Mouse (Mus musculus) gastrocnemius, postnatal 25 days (tissue): ENCODE data around the gene Fam193a. TPM values are rescaled to one million over a fixed set of nuclear protein-coding genes. Genes with fewer than 3 reads are reported as not detected.

Experiments used
- DNase-seq: peaks from one replicate; pipeline ENCODE4 v3.0.0; 2022
- long read RNA-seq, 2 experiments: library from polyadenylated mRNA; stranded (forward); transcript quantifications; one replicate each; pipeline ENCODE4 v2.0.0; 2021
- total RNA-seq, 2 experiments: library from RNA; stranded (reverse); gene quantifications; 1 replicate in 1 of 2; 2 replicates in 1 of 2; pipeline ENCODE4 v1.2.3; 2021

Fam193a gene
- total RNA-seq, result 10 to 100 TPM; 12.6 to 13.0 TPM
- long read RNA-seq, experiment 1, partial matches to known transcripts, result 3 of 9 reads
- long read RNA-seq, experiment 1, other reads (novel, unspliced or antisense), result 6 of 9 reads
- long read RNA-seq, experiment 2, full-length matches to known transcripts, result 1 of 4 reads
- long read RNA-seq, experiment 2, partial matches to known transcripts, result 1 of 4 reads
- long read RNA-seq, experiment 2, other reads (novel, unspliced or antisense), result 2 of 4 reads

- DNase-seq, result peak; percentile 97
These were observed at the start of gene Fam193a for GRCm38 (mm10) chr5:34369341-34370021. TSS of gene Fam193a (plus strand) at chr5:34369933.

GRCm38 (mm10) chr5:34321236-34321635 lies 48.5 kb upstream of the Fam193a start:
- no peak for DNase-seq

GRCm38 (mm10) chr5:34325286-34325685 lies 44.4 kb upstream of the Fam193a start:
- DNase-seq, result no peak

- DNase-seq, result no peak
These were observed 43.5 kb upstream of the Fam193a start for GRCm38 (mm10) chr5:34326249-34326691.

- DNase-seq, result no peak
These were observed 42.7 kb upstream of the Fam193a start for GRCm38 (mm10) chr5:34326875-34327576.

DNA sequence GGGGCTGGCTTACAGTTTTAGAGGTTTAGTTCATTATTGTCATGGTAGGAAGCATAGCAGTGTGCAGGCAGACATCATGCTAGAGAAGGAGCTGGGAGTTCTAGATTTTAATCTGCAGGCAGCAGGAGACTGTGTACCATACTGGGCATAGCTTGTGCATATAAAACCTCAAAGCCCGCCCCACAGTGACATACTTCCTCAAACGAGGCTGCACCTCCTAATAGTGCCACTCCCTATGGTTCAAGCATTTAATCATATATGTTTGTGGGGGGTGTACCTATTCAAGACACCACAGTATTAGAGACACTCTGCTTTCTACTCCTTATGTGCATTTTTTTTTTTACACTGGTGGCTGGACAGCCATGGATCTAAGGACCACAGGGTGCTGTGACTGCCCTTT lies 39.6 kb upstream of the Fam193a start:
- no peak for DNase-seq

DNA sequence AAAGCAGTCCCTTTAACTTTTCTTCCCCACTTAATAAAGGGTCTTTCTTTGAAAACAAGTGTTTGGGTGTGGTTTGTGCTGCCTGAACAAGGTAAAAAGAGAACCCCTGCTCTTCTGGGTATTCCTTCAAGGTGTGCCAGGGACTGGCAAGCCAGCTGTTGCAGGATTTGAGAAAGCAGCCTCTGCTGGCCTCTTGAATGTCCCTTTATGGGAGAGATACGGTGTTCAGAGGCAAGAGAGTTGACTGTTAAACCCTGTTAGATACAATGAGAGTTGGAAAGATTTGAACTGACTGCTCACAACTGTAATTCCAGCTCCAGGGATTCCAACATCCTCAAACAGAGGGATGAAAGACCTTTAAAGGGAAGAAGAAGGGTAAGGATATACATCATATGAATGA lies 35.7 kb upstream of the Fam193a start:
- no peak for DNase-seq

- no peak for DNase-seq
These were observed 34.1 kb upstream of the Fam193a start for GRCm38 (mm10) chr5:34335539-34336096.

DNA sequence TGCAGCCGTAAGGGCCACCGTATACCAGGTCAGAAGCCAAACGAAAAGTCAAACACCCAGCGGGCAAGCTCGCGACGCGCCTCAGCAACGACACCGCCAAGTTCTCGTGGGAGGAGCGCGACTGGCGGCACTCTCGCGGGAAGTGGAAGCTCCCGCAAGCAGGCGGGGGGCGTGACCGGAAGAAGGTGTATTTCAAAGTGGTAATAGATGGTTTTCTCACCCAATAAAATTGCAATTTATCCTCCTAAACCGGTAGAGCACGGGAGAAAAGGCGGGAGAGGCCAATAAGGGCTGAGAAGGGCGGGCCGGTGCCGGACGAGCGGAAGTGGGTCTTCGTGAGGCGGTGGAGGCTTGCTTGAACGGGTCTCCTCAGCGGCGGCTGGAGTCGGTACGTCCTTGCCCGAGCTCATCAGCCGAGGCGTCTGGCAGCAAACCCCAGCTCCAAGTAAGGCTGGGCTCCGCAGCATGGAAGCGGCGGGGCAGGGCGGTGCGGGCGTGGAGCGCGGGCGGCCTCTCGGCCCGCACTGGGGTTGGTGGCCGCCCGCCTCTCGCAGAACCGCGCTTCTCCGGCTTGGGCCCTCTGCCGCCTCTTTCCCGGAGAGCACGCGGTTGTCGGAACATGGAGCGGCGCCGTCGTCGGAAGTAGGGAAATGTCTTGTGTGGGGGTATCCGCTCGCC lies 33.5 kb upstream of the Fam193a start, which contains the start of gene Rnf4:
Rnf4 (plus strand) TSS at position 193 of the 678 bp plus-strand sequence.
- DNase-seq, result peak; percentile 97

DNA sequence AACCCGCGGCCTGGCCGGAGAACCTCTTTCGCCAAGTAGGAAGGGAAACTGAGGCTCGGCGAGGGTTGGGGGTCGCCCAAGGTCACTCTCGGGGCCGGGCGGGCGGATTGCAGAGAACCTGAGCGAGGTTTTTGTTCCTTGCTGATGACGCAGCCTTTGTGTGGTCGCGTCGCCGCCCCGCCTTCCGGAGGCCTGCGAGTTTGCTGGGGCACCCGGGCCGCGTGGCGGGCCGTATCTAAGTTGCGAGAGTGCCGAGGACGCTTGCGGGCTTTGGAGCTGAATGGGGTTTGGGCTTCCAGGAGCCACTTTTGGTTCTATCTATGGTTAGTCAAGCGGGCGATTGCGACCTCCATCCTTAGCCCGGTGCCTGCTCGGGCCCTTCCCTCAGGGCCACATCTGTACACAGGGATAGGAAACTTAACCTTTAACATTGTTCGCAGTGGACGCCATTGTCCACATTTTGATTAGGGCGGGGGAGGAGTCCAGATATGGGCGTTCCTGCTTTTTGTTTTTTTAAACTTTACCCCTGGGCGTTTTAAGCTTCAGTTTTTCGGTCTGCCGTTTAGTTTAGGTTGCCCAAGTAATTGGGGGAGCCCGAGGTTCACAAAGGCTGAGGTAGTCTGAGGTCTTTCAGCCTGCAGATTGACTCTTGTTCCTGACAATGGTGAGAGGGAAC lies 32.8 kb upstream of the Fam193a start:
- peak; percentile 27 for DNase-seq

- no peak for DNase-seq
These were observed 29.5 kb upstream of the Fam193a start for GRCm38 (mm10) chr5:34340246-34340645.

DNA sequence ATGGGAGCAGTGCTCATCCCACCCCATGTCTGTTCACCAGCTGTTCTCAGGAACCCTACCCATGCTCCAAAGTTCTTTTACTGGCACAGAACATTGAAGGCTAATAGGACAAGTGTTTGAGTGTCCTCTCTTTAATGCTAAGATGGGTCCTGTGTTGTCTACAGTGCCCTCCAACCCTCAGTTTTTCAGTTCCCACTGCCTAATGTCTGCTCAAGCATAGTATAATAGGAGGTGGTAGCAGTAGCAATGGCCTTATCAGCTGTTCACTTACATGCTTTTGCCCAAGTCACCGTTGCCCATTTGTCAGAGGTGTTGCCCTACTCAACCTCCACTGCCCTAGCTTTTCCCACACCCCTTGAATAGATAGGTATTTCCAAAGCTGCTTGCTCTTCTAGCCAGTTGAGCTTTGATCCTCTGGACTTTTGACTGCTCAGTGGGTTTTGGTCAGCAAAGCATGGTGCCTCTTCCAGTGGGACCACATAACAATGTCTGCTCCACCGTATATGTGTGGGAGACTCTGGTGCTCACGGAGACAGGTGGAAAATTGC lies 17.6 kb upstream of the Fam193a start:
- DNase-seq, result no peak

- no peak for DNase-seq
These were observed 9.5 kb upstream of the Fam193a start for GRCm38 (mm10) chr5:34360261-34360660.

- DNase-seq, result no peak
These were observed 6.6 kb upstream of the Fam193a start for GRCm38 (mm10) chr5:34363115-34363514.

DNA sequence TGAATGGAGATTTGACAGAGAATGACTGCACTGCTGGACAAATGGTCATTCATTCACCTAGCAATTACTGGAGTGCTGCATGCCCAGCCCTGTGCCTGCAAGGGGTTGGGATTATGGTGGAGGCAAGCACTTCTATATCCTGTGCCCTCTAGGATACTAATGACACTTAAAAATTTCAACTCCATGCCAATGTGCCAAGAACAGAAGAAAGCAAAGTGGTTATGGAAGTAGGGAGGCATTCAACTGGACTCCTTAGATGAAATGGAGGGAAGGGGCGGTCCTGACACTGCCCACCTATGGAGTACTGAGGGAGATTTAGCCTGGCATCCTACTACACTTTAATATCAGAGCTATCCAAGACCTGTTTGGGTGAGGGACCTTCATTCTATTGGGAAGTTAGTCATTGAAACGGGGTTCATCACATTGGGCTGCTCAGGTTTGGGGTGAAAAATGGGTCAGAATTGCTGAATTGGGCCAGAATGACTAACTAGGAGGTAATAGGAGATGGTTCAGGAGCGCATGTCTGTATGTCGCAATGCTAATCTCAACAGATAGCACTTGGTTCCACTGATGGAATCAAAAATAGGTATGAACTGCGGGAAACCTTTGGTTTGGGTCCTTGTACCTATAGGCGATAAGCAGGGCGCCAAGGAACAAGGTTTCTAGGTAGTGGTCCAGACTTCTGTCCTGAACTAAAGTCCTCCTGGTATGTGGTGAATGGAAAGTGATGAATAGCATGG lies 1.0 kb upstream of the Fam193a start:
- no peak for DNase-seq

DNA sequence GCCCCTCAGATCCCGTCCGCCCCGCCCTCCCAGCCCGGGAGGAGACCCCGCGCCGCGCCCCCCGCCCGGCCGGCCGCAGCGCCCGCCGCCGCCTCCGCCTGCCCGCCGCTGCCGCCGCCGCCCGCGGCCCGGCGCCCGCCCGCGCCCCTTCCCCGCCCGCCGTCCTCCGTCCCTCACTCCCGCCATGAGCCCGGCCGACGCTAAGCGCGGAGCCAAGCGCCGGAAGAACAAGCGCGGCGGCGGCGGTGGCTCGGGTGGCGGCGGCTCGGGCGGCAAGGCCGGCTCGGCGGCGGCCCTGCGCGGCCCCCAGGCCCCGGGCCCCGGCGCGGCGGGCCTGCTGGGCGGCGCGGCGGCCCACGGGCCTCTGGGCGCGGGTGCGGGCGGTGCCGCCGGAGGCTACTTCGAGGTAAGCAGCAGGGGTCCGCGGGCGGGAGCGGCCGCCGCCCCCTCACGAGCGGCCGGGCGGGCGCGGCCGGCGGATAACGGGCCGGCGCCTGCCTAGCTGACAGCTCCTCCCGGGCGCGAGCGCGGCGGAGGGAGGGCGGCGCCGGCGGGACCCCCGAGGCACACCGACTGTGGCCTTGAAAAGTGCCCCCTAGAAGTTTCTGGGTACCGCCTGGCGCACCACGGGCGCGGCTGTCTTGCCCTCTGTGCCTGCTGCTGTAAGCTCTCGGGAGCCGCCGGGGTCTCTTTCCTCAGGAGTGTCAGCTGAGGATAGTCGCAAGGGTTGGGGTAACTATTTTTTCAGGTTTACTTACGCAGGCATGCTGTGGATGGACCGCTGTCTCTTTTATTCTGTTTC lies 490 bp downstream of the Fam193a start:
- DNase-seq, result peak; percentile 37

GRCm38 (mm10) chr5:34370840-34371239 lies 1.1 kb downstream of the Fam193a start:
- no peak for DNase-seq

DNA sequence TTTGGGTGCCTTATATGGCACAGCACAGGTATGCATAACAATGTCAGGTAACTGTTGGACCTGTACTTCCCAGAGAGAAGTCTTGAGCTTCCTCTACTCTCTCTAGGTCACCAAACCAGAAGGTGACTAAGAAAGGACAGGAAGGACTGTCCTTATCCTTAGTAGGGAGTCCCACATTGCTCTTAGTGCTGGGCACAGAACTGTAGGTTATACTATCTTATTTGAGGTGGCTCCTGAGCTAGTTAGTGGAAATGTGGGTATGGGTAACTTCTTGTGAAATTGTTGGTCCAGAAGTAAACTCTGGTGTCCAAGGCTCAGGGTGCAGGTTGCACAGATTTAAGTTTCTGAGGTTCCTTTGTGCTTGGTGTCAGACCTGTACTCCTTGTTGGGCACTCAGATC lies 2.4 kb downstream of the Fam193a start:
- no peak for DNase-seq

- no peak for DNase-seq
These were observed 2.8 kb downstream of the Fam193a start for GRCm38 (mm10) chr5:34372541-34372940.

GRCm38 (mm10) chr5:34378787-34379186 lies 9.1 kb downstream of the Fam193a start:
- no peak for DNase-seq
